Mouse (Mus musculus): ENCODE data around the gene Gdpd5.

- no peak for TF ChIP-seq CTCF (IDR thresholded peaks at IDR 0.05; ENCODE audit: low read depth)
- peak; percentile 62; the same call in 1 of the 2 replicates for TF ChIP-seq EP300 (IDR thresholded peaks at IDR 0.05; ENCODE audit: low read depth)
These were observed 21.0 kb upstream of the Gdpd5 start for GRCm38 (mm10) chr7:99360021-99360802.
